Mouse (Mus musculus): Measurements from ENCODE around the gene Zmynd12. TPM values are rescaled to one million over a fixed set of nuclear protein-coding genes. Genes with fewer than 3 reads are reported as not detected.

Gene Zmynd12
- polyA plus RNA-seq (2017; shearing (Covaris generic)): 0.39 TPM

GRCm38 (mm10) chr4:119422294-119422964 is at the start of gene Zmynd12, which contains the start of gene Ppcs:
Gene Zmynd12 (plus strand): TSS chr4:119422814.
Gene Ppcs (minus strand): TSS chr4:119422420.

DNA sequence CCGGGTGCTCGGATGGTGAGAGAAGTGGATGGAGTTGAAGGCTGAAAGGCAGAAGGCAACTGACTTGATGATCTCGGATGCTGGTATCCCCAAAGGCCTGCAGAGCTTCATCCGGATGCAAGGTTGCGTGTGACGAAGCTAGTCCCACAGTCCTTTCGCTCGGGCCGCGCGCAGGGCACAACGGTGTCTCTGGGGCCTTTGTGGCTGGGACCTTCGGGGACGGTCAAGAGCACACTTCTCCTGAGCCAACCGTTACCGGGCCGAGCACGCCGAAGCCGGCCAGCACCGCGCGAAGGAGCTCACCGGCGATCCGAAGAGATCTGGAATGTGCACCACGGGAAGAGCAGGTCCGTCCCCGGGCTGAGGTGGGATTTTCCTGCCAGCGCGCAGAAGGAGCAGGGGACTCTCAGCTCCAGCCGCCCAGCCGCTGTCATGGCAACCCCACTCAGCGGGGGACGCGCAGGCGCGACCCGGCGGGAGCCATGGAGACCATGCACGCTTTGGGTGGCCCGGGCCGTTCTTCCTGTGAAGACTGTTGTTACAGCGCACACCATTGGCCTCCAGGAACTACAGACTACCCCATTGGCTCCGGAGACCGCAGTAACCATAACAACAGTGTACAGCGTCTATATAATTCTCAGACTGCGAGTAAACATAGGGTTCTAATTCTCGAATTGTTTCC is 7.4 kb upstream of the Zmynd12 start, which contains the start of gene Ccdc30:
Ccdc30 (minus strand) TSS at position 450 of the 682 bp plus-strand sequence.

DNA sequence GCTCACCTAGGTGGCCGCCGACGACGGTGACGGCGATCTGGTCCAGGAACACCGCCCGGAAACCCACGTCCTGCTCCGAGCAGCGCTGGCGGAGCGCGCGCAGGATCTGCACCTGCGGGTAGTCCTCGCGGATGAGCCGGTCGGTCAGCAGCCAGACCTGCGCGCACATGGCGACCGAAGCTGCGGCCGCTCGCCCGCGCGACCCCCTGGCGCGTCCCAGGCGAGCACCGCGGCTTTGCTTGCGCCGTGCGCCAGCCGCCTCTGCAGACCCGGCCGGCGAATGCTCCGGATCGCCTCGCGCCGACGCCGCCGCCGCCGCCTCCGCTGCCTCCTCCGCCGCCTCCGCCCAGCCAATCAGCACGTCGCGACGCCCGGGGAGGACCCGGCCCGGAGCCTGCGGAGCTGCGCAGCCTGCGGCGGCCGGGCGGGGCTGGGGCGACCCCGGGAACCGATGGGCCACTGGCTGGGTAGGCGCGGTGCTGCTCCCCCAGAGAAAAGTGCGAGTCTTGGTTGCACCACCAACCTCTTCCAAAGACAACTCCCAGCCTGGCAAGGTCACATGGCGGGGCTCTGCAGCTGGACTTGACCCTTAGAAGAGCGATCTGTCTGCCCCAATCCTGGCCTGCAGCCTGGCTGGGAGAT is 69.8 kb downstream of the Zmynd12 start, which contains the start of gene Rimkla:
Rimkla (minus strand) TSS at position 338 of the 642 bp plus-strand sequence.

Other genes starting within 250 kb of the Zmynd12 start
- gene Zfp691, start 248.6 kb upstream of the Zmynd12 start, polyA plus RNA-seq (2017; shearing (Covaris generic)): 4.6 TPM
- 2.1 TPM for gene Ermap, start 232.8 kb upstream of the Zmynd12 start, polyA plus RNA-seq (2017; shearing (Covaris generic))
- gene Svbp, start 227.5 kb upstream of the Zmynd12 start, polyA plus RNA-seq (2017; shearing (Covaris generic)): 64.9 TPM
- 0.22 TPM for gene Tmem269, start 204.6 kb upstream of the Zmynd12 start, polyA plus RNA-seq (2017; shearing (Covaris generic))
- gene AU022252, start 190.1 kb upstream of the Zmynd12 start, polyA plus RNA-seq (2017; shearing (Covaris generic)): 21.8 TPM
- 2.5 TPM for gene P3h1, start 189.9 kb upstream of the Zmynd12 start, polyA plus RNA-seq (2017; shearing (Covaris generic))
- not detected for gene Cldn19, start 167.4 kb upstream of the Zmynd12 start, polyA plus RNA-seq (2017; shearing (Covaris generic))
- gene Ybx1, start 128.2 kb upstream of the Zmynd12 start, polyA plus RNA-seq (2017; shearing (Covaris generic)): 51.6 TPM
- 57.7 TPM for gene Ppih, start 102.3 kb upstream of the Zmynd12 start, polyA plus RNA-seq (2017; shearing (Covaris generic))
- gene Ccdc30, start 7.3 kb upstream of the Zmynd12 start, polyA plus RNA-seq (2017; shearing (Covaris generic)): 10.3 TPM
- gene Ppcs, start 394 bp upstream of the Zmynd12 start, polyA plus RNA-seq (2017; shearing (Covaris generic)): 64.0 TPM
- gene Rimkla, start 69.8 kb downstream of the Zmynd12 start, polyA plus RNA-seq (2017; shearing (Covaris generic)): not detected
- gene Foxj3, start 114.2 kb downstream of the Zmynd12 start, polyA plus RNA-seq (2017; shearing (Covaris generic)): 13.1 TPM
- 2.7 TPM for gene Frg2f1, start 116.7 kb downstream of the Zmynd12 start, polyA plus RNA-seq (2017; shearing (Covaris generic))
- gene Guca2a, start 214.9 kb downstream of the Zmynd12 start, polyA plus RNA-seq (2017; shearing (Covaris generic)): not detected
- not detected for gene Guca2b, start 236.1 kb downstream of the Zmynd12 start, polyA plus RNA-seq (2017; shearing (Covaris generic))

All from activated CD4-positive, CD25-positive, alpha-beta regulatory T cell, adult 9 weeks (primary cell).